Mouse (Mus musculus) erythroblast, embryonic 14.5 days (primary cell): ENCODE data around the gene Sfxn5.

ENCODE experiments used
- GATA1 ChIP-seq: IDR thresholded peaks from 2 replicates; pipeline ENCODE4 v1.6.1; 2012; ENCODE audit warnings: low read length, inconsistent platforms, mixed read lengths
- TAL1 ChIP-seq: IDR thresholded peaks from 3 replicates; pipeline ENCODE4 v1.6.1; 2012; ENCODE audit warnings: low read length, inconsistent platforms, mixed read lengths

DNA sequence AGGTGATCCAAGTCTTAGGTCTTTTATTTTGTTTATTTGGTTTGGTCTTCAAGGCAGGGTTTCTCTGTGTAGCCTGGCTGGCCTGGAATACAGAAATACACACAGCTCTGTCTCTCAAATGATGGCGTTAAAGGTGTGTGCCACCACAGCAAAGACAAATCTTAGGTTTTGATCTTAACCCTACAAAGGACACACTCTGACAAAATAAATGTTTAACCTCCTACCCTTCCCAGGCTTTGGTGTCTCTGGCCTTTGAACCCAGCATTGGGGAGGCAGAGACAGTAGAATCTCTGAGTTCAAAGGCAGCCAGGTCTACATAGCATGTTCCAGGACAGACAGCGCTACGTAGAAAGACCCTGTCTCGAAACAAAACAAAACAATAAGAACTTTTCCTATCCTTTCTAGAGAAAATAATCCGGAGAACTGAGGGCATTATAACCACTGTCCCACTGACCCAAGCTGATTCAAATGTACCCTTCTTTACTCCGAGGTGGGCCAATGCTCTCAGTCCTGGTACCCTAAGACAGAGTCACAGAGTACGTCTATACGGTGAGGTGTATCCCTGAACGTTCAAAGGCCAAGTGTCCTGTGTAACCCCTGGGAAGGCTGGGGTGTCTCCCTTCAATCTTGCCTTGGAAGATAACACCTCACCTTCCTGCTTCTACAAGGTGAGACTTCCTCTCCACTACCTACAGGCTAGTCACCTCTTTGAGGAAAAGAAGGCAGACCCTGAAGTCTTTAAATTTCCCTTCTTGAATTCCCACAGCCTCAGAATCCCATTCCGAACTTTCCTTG, 40.0 kb upstream of the Sfxn5 start:
- TF ChIP-seq GATA1, result no peak
- no peak for TF ChIP-seq TAL1
